ENCODE assay signal across 7 mouse cellular contexts in the genomic region with DNA sequence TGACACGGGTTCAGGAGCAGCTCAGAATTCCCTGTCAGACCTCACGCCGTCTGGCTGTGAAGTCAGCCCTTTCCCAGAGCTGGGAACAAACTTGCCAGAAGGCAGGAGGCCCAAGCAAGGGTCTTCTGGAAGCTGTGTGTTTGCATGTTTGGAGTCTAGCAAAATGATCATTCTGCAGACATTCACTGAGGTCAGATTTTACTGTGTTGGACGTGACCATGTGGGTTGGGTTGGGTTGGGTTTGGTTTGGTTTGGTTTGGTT. TPM values are rescaled to one million over a fixed set of nuclear protein-coding genes. Genes with fewer than 3 reads are reported as not detected.
A peak's percentile ranks its signal among the peaks of the same experiment; 100 is the strongest.
DNase-seq lines count a peak whose midpoint lies in the region; ATAC-seq and TF ChIP-seq lines count a peak whose summit lies in the region.

No protein-coding gene starts in this region.

- TF ChIP-seq CTCF in small intestine, adult 2 months (IDR thresholded peaks at IDR 0.05; ENCODE audit: extremely low read depth, insufficient read length, insufficient replicate concordance, low read depth, low read length), result no peak

- DNase-seq in lung, postnatal 10 days, result no peak
- DNase-seq in forebrain, embryonic 11.5 days (ENCODE audit: low spot score), result no peak
- no peak for DNase-seq in adrenal gland, adult 18-20 months (ENCODE audit: low spot score in 2 of 2)
- DNase-seq in ovary, postnatal 10 days (ENCODE audit: low spot score), result no peak

- peaks cover 30% of the 10 kb centered on the region for H3K36me3 ChIP-seq in lung, embryonic 15.5 days
- H3K36me3 ChIP-seq in forebrain, embryonic 11.5 days (ENCODE audit: control insufficient read depth, insufficient read depth, low read length), result no peaks in the 10 kb centered on the region
- peaks cover 33% of the 10 kb centered on the region for H3K36me3 ChIP-seq in limb, embryonic 12.5 days
- H3K36me3 ChIP-seq in small intestine, adult 2 months (ENCODE audit: control insufficient read depth, insufficient read depth, low read length), result peaks cover 32% of the 10 kb centered on the region

- no peaks in the 10 kb centered on the region for H3K9me3 ChIP-seq in lung, embryonic 15.5 days
- H3K9me3 ChIP-seq in forebrain, embryonic 11.5 days (ENCODE audit: control insufficient read depth, low read length), result no peaks in the 10 kb centered on the region
- no peaks in the 10 kb centered on the region for H3K9me3 ChIP-seq in limb, embryonic 12.5 days

- WGBS in lung, embryonic 15.5 days, result 30% methylated on average over 4 of the region's 4 CpGs
- WGBS in forebrain, embryonic 11.5 days, result 43% methylated on average over 4 of the region's 4 CpGs
- WGBS in limb, embryonic 12.5 days, result 24% methylated on average over 4 of the region's 4 CpGs
- WGBS in small intestine, adult 2 months, result 14% methylated on average over 4 of the region's 4 CpGs

- H3K27me3 ChIP-seq in lung, embryonic 15.5 days, result no peaks in the 10 kb centered on the region
- no peaks in the 10 kb centered on the region for H3K27me3 ChIP-seq in forebrain, embryonic 11.5 days (ENCODE audit: control insufficient read depth, insufficient read depth, low read length)
- H3K27me3 ChIP-seq in limb, embryonic 12.5 days, result no peaks in the 10 kb centered on the region
- H3K27me3 ChIP-seq in small intestine, adult 2 months (ENCODE audit: control insufficient read depth, insufficient read depth, low read length), result no peaks in the 10 kb centered on the region

- H3K9ac ChIP-seq in lung, embryonic 15.5 days, result peak overlapping the region; percentile 21; the same call in 1 of the 2 replicates
- H3K9ac ChIP-seq in forebrain, embryonic 11.5 days (ENCODE audit: low read length), result peak overlapping the region; percentile 47
- peak overlapping the region; percentile 55; the same call in 1 of the 2 replicates for H3K9ac ChIP-seq in limb, embryonic 12.5 days (replicated peaks)

- peak overlapping the region; percentile 46; the same call in 1 of the 2 replicates for H3K4me2 ChIP-seq in lung, embryonic 15.5 days
- peak overlapping the region; percentile 38 for H3K4me2 ChIP-seq in forebrain, embryonic 11.5 days (ENCODE audit: low read depth, low read length, severe bottlenecking)
- peak overlapping the region; percentile 46 for H3K4me2 ChIP-seq in limb, embryonic 12.5 days

- peak overlapping the region; percentile 97 for H3K27ac ChIP-seq in lung, embryonic 15.5 days
- peak overlapping the region; percentile 98 for H3K27ac ChIP-seq in forebrain, embryonic 11.5 days (ENCODE audit: low read depth, low read length)
- peak overlapping the region; percentile 96 for H3K27ac ChIP-seq in limb, embryonic 12.5 days
- peak overlapping the region; percentile 94 for H3K27ac ChIP-seq in small intestine, adult 2 months (ENCODE audit: insufficient read depth, low read depth, low read length)

- peaks cover 52% of the 10 kb centered on the region for H3K4me1 ChIP-seq in lung, embryonic 15.5 days
- H3K4me1 ChIP-seq in forebrain, embryonic 11.5 days (replicated peaks; ENCODE audit: control insufficient read depth, insufficient read depth, low read length), result peaks cover 42% of the 10 kb centered on the region
- H3K4me1 ChIP-seq in limb, embryonic 12.5 days (replicated peaks), result peaks cover 73% of the 10 kb centered on the region
- peaks cover 32% of the 10 kb centered on the region for H3K4me1 ChIP-seq in small intestine, adult 2 months (ENCODE audit: control insufficient read depth, insufficient read depth, insufficient read length, low read length)

- ATAC-seq in lung, embryonic 15.5 days (ENCODE audit: borderline replicate concordance, extremely low read depth, low FRiP score, low TSS enrichment), result no peak
- no peak for ATAC-seq in forebrain, embryonic 11.5 days (replicated peaks; ENCODE audit: low FRiP score)
- ATAC-seq in limb, embryonic 12.5 days (ENCODE audit: insufficient number of reproducible peaks, insufficient read depth, low FRiP score, low TSS enrichment, low read depth), result no peak

- H3K4me3 ChIP-seq in lung, embryonic 15.5 days, result no peak overlapping the region
- H3K4me3 ChIP-seq in forebrain, embryonic 11.5 days (ENCODE audit: low read depth, low read length), result no peak overlapping the region
- H3K4me3 ChIP-seq in limb, embryonic 12.5 days (replicated peaks), result 0 out of 2 replicates have a peak overlapping the region, but pooled peaks have one; percentile 7
- H3K4me3 ChIP-seq in small intestine, adult 2 months (ENCODE audit: low read depth, low read length), result 0 out of 2 replicates have a peak overlapping the region, but pooled peaks have one; percentile 2

- no peak for TF ChIP-seq POLR2A in small intestine, adult 2 months (IDR thresholded peaks at IDR 0.05; ENCODE audit: low read depth, low read length)

RNA-seq across cellular contexts. Expression of gene Dnajb12, which starts 20.7 kb away (rescaled TPM):
- polyA plus RNA-seq in lung, embryonic 15.5 days (2015; fragmentation: Nextera tagmentation; extraction: Ambion mirVana), result 21.0 and 24.1 TPM in 2 replicates
- polyA plus RNA-seq in forebrain, embryonic 11.5 days (2014; fragmentation: Nextera tagmentation; extraction: Ambion mirVana), result 25.3 and 26.5 TPM in 2 replicates
- 17.6 and 20.7 TPM in 2 replicates for polyA plus RNA-seq in limb, embryonic 12.5 days (2016; fragmentation: Nextera tagmentation; extraction: Ambion mirVana)
- 43.1 and 86.2 TPM in 2 replicates for polyA plus RNA-seq in small intestine, adult 2 months (2012; rRNA removed)
- 10 to 100 TPM; 43.8 to 55.0 TPM for total RNA-seq in adrenal gland, adult 18-20 months (2021)

RNA-seq across cellular contexts. Expression of gene Ddit4, which starts 51.5 kb away (rescaled TPM):
- polyA plus RNA-seq in lung, embryonic 15.5 days (2015; fragmentation: Nextera tagmentation; extraction: Ambion mirVana), result 43.2 and 49.6 TPM in 2 replicates
- polyA plus RNA-seq in forebrain, embryonic 11.5 days (2014; fragmentation: Nextera tagmentation; extraction: Ambion mirVana), result 7.4 and 9.5 TPM in 2 replicates
- polyA plus RNA-seq in limb, embryonic 12.5 days (2016; fragmentation: Nextera tagmentation; extraction: Ambion mirVana), result 90.7 and 91.8 TPM in 2 replicates
- polyA plus RNA-seq in small intestine, adult 2 months (2012; rRNA removed), result 21.5 and 35.0 TPM in 2 replicates
- total RNA-seq in adrenal gland, adult 18-20 months (2021), result 10 to 100 TPM; 29.5 to 69.3 TPM

Comparison
In these comparisons a context has a peak if more than half of its experiments do, and no peak if none do; other contexts are left out.
1. H3K4me3 ChIP-seq: peak in limb, embryonic 12.5 days (single experiment) and small intestine, adult 2 months (single experiment); none in lung, embryonic 15.5 days (single experiment) and forebrain, embryonic 11.5 days (single experiment).
2. Peak in every context shown above with its lines, with median percentiles within 50 percentile points of each other: H3K27ac ChIP-seq, H3K4me2 ChIP-seq and H3K9ac ChIP-seq.